20 mouse cellular contexts compared by ENCODE assay signal in genomic region chr8:108766102-108766501, GRCm38 (mm10).
A peak's percentile ranks its signal among the peaks of the same experiment; 100 is the strongest.
DNase-seq lines count a peak whose midpoint lies in the region; ATAC-seq and TF ChIP-seq lines count a peak whose summit lies in the region.
"Had no signal": no experiment of that assay in that cellular context is flagged by ENCODE, and none has a peak within 500 bp of the region (broad histone marks: within the 10 kb centered on the region; RNA-seq: fewer than 3 reads in every experiment).

No protein-coding gene starts in this region.

- no peak for ATAC-seq in kidney, postnatal 0 days (replicated peaks; ENCODE audit: low FRiP score, low read depth)
- no peak for ATAC-seq in midbrain, embryonic 14.5 days (ENCODE audit: low FRiP score, low TSS enrichment)
- ATAC-seq in liver, postnatal 0 days, result no peak
- ATAC-seq in forebrain, embryonic 15.5 days (replicated peaks), result no peak
- ATAC-seq: forebrain, postnatal 0 days had no signal

- H3K27ac ChIP-seq in kidney, postnatal 0 days, result no peak overlapping the region
- H3K27ac ChIP-seq in kidney, adult 2 months (ENCODE audit: insufficient read depth, low read depth, low read length), result no peak overlapping the region
- 0 out of 2 replicates have a peak overlapping the region, but pooled peaks have one; percentile 23 for H3K27ac ChIP-seq in midbrain, embryonic 10.5 days (replicated peaks)
- no peak overlapping the region for H3K27ac ChIP-seq in midbrain, embryonic 14.5 days (replicated peaks; ENCODE audit: low read depth, low read length)
- H3K27ac ChIP-seq in liver, postnatal 0 days (ENCODE audit: low read depth), result peak overlapping the region; percentile 56
- H3K27ac ChIP-seq in forebrain, embryonic 15.5 days (replicated peaks), result no peak overlapping the region
- H3K27ac ChIP-seq: forebrain, embryonic 12.5 days; heart, adult 2 months; heart, embryonic 15.5 days; hindbrain, embryonic 15.5 days had no signal

- H3K9ac ChIP-seq in kidney, postnatal 0 days (ENCODE audit: low read depth, low read length), result no peak overlapping the region
- H3K9ac ChIP-seq in midbrain, embryonic 14.5 days (replicated peaks; ENCODE audit: low read length), result no peak overlapping the region
- H3K9ac ChIP-seq in liver, postnatal 0 days (replicated peaks), result no peak overlapping the region
- no peak overlapping the region for H3K9ac ChIP-seq in forebrain, embryonic 15.5 days (replicated peaks)
- H3K9ac ChIP-seq: forebrain, embryonic 12.5 days; forebrain, postnatal 0 days; heart, embryonic 15.5 days; hindbrain, embryonic 15.5 days had no signal

- H3K36me3 ChIP-seq in kidney, postnatal 0 days (ENCODE audit: insufficient read depth, low read length), result no peaks in the 10 kb centered on the region
- H3K36me3 ChIP-seq in kidney, adult 2 months (ENCODE audit: control insufficient read depth, insufficient read depth, low read length), result no peaks in the 10 kb centered on the region
- H3K36me3 ChIP-seq in midbrain, embryonic 10.5 days, result no peaks in the 10 kb centered on the region
- H3K36me3 ChIP-seq in midbrain, embryonic 14.5 days (ENCODE audit: control insufficient read depth, insufficient read depth, low read length), result no peaks in the 10 kb centered on the region
- H3K36me3 ChIP-seq in liver, postnatal 0 days (replicated peaks; ENCODE audit: insufficient read depth, low read length), result no peaks in the 10 kb centered on the region
- no peaks in the 10 kb centered on the region for H3K36me3 ChIP-seq in forebrain, embryonic 15.5 days
- H3K36me3 ChIP-seq: forebrain, embryonic 12.5 days; heart, embryonic 15.5 days; hindbrain, embryonic 15.5 days had no signal

- 0 out of 2 replicates have a peak, but pooled peaks have one; percentile 9 for TF ChIP-seq CTCF in kidney, postnatal 0 days (IDR thresholded peaks at IDR 0.05; ENCODE audit: low read depth)
- no peak for TF ChIP-seq CTCF in kidney, adult 2 months (conservative IDR thresholded peaks at IDR 0.05; ENCODE audit: insufficient read depth, insufficient read length, low read depth, low read length)
- no peak for TF ChIP-seq CTCF in liver, postnatal 0 days (IDR thresholded peaks at IDR 0.05; ENCODE audit: low read depth)
- TF ChIP-seq CTCF in lung, adult 2 months (IDR thresholded peaks at IDR 0.05; ENCODE audit: insufficient read depth, low read length), result no peak

- TF ChIP-seq POLR2A in kidney, adult 2 months (IDR thresholded peaks at IDR 0.05; ENCODE audit: low read depth, low read length), result no peak
- no peak for TF ChIP-seq POLR2A in lung, adult 2 months (IDR thresholded peaks at IDR 0.05; ENCODE audit: borderline replicate concordance, extremely low read depth, low read depth, low read length)

- H3K4me1 ChIP-seq in kidney, postnatal 0 days (replicated peaks; ENCODE audit: insufficient read depth, low read length), result peaks cover 14% of the 10 kb centered on the region
- 0 out of 2 replicates have a peak, but pooled peaks cover 4% of the 10 kb centered on the region for H3K4me1 ChIP-seq in kidney, adult 2 months (ENCODE audit: control insufficient read depth, insufficient read depth, low read length)
- H3K4me1 ChIP-seq in midbrain, embryonic 10.5 days, result peaks cover 73% of the 10 kb centered on the region
- H3K4me1 ChIP-seq in midbrain, embryonic 14.5 days (ENCODE audit: control insufficient read depth, insufficient read depth, low read length), result peaks cover 29% of the 10 kb centered on the region
- H3K4me1 ChIP-seq in liver, postnatal 0 days (ENCODE audit: insufficient read depth), result peaks cover 25% of the 10 kb centered on the region
- H3K4me1 ChIP-seq in forebrain, embryonic 15.5 days, result no peaks in the 10 kb centered on the region
- H3K4me1 ChIP-seq in lung, adult 2 months (ENCODE audit: control insufficient read depth, insufficient read depth, low read length), result peaks cover 3% of the 10 kb centered on the region

- no peak for TF ChIP-seq EP300 in liver, postnatal 0 days (IDR thresholded peaks at IDR 0.05; ENCODE audit: low read depth)

- H3K4me2 ChIP-seq in kidney, postnatal 0 days (ENCODE audit: low read length), result no peak overlapping the region
- no peak overlapping the region for H3K4me2 ChIP-seq in midbrain, embryonic 14.5 days (ENCODE audit: low read length)
- H3K4me2 ChIP-seq in liver, postnatal 0 days (ENCODE audit: low read depth, low read length), result no peak overlapping the region
- H3K4me2 ChIP-seq in forebrain, embryonic 15.5 days (replicated peaks), result no peak overlapping the region
- H3K4me2 ChIP-seq: forebrain, embryonic 12.5 days; heart, embryonic 11.5 days; heart, embryonic 15.5 days; hindbrain, embryonic 15.5 days had no signal

- DNase-seq in kidney, postnatal 0 days (ENCODE audit: low spot score), result no peak
- DNase-seq in kidney, adult 2 months, result no peak
- DNase-seq in midbrain, embryonic 10.5 days (ENCODE audit: low spot score), result no peak
- DNase-seq in midbrain, embryonic 14.5 days, result no peak
- peak; percentile 37 for DNase-seq in fat pad, adult 2 months (ENCODE audit: extremely low read depth, low read depth, low spot score)
- DNase-seq in liver, postnatal 0 days, result no peak
- no peak for DNase-seq in lung, adult 2 months
- DNase-seq: adrenal gland, adult 8-10 months; adrenal gland, postnatal 36 days; cerebellum, adult 2 months; cerebellum, postnatal 10 days; forebrain, postnatal 0 days; gastrocnemius, postnatal 10 days; heart, adult 2 months; heart, postnatal 14 days had no signal

- H3K4me3 ChIP-seq in kidney, postnatal 0 days (replicated peaks; ENCODE audit: low read depth, low read length), result no peak overlapping the region
- no peak overlapping the region for H3K4me3 ChIP-seq in kidney, adult 2 months (ENCODE audit: insufficient read depth, low read depth, low read length)
- H3K4me3 ChIP-seq in midbrain, embryonic 10.5 days, result no peak overlapping the region
- H3K4me3 ChIP-seq in midbrain, embryonic 14.5 days (replicated peaks; ENCODE audit: low read depth, low read length), result no peak overlapping the region
- no peak overlapping the region for H3K4me3 ChIP-seq in liver, postnatal 0 days (ENCODE audit: low read depth, low read length)
- no peak overlapping the region for H3K4me3 ChIP-seq in forebrain, embryonic 15.5 days
- H3K4me3 ChIP-seq in lung, adult 2 months (replicated peaks; ENCODE audit: extremely low read depth, low read depth, low read length), result no peak overlapping the region
- H3K4me3 ChIP-seq: forebrain, embryonic 12.5 days; heart, adult 2 months; heart, embryonic 15.5 days; hindbrain, embryonic 15.5 days had no signal

- WGBS in kidney, postnatal 0 days, result 90% methylated on average over 6 of the region's 6 CpGs
- 84% methylated on average over 6 of the region's 6 CpGs for WGBS in kidney, adult 2 months
- 88% methylated on average over 6 of the region's 6 CpGs for WGBS in midbrain, embryonic 10.5 days
- WGBS in midbrain, embryonic 14.5 days, result 82% methylated on average over 6 of the region's 6 CpGs
- 66% methylated on average over 6 of the region's 6 CpGs for WGBS in liver, postnatal 0 days (ENCODE audit: insufficient replicate concordance)
- WGBS in forebrain, embryonic 15.5 days, result 89% methylated on average over 6 of the region's 6 CpGs
- 88% methylated on average over 6 of the region's 6 CpGs for WGBS in lung, adult 2 months

- H3K27me3 ChIP-seq in kidney, postnatal 0 days (ENCODE audit: insufficient read depth, low read length), result no peaks in the 10 kb centered on the region
- no peaks in the 10 kb centered on the region for H3K27me3 ChIP-seq in kidney, adult 2 months (replicated peaks; ENCODE audit: control insufficient read depth, insufficient read depth, low read length)
- H3K27me3 ChIP-seq in midbrain, embryonic 10.5 days (ENCODE audit: low read depth, poor library complexity, severe bottlenecking), result no peaks in the 10 kb centered on the region
- no peaks in the 10 kb centered on the region for H3K27me3 ChIP-seq in midbrain, embryonic 14.5 days (ENCODE audit: control insufficient read depth, insufficient read depth, low read length)
- no peaks in the 10 kb centered on the region for H3K27me3 ChIP-seq in liver, postnatal 0 days (ENCODE audit: insufficient read depth, low read length)
- no peaks in the 10 kb centered on the region for H3K27me3 ChIP-seq in forebrain, embryonic 15.5 days
- H3K27me3 ChIP-seq: heart, embryonic 15.5 days; hindbrain, embryonic 15.5 days had no signal

- no peaks in the 10 kb centered on the region for H3K9me3 ChIP-seq in kidney, postnatal 0 days (replicated peaks; ENCODE audit: low read length)
- H3K9me3 ChIP-seq in midbrain, embryonic 10.5 days (replicated peaks), result no peaks in the 10 kb centered on the region
- H3K9me3 ChIP-seq in midbrain, embryonic 14.5 days (ENCODE audit: control insufficient read depth, low read length), result no peaks in the 10 kb centered on the region
- H3K9me3 ChIP-seq in liver, postnatal 0 days (ENCODE audit: low read length), result no peaks in the 10 kb centered on the region
- H3K9me3 ChIP-seq in forebrain, embryonic 15.5 days, result no peaks in the 10 kb centered on the region
- H3K9me3 ChIP-seq: forebrain, embryonic 12.5 days; heart, embryonic 15.5 days; hindbrain, embryonic 15.5 days had no signal

Comparison
In these comparisons a context has a peak if more than half of its experiments do, and no peak if none do; other contexts are left out.
1. H3K27ac ChIP-seq: peak in midbrain, embryonic 10.5 days (single experiment) and liver, postnatal 0 days (single experiment); none in kidney, postnatal 0 days (single experiment), kidney, adult 2 months (single experiment), midbrain, embryonic 14.5 days (single experiment) and forebrain, embryonic 15.5 days (single experiment).